Mouse (Mus musculus) testis, postnatal 10 days (tissue): ENCODE results near the gene Entpd3.

ENCODE experiments used
- DNase-seq: peaks from one replicate; pipeline ENCODE4 v3.0.0; 2021; ENCODE audit warnings: low spot score

The Entpd3 gene

DNA sequence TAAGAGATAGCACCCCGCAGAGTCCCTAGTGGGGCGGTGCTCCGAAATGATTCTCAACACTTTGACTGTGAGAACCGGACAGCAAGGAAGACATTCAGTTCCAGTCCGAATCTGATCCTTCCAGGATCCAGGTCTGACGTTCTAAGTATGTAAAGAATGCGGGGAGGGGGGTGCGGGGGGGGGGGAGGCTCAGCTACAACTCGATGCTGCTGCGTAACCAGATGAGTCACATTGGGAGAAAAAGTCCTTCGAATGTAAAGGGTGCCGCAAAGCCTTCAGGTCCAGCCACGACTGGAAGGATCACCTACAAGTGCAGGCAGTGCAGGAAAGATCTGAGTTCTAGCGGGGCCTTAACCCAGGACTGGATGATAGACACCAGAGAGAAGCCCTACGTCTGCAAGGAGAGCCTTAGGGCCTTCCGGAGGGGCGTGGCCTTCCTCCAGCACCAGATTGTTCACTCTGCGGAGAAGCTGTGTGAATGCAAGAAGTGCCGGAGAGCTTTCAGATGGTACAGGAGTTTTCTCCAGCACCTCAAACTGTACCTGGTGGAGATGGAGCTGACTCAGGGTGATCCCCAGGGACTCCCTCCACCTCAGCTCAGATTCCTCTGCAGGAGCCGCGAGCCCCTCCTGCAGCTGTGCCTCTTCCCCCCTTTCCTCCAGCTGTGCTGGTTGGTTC lies 42.5 kb downstream of the Entpd3 start:
- DNase-seq = peak; percentile 70

DNA sequence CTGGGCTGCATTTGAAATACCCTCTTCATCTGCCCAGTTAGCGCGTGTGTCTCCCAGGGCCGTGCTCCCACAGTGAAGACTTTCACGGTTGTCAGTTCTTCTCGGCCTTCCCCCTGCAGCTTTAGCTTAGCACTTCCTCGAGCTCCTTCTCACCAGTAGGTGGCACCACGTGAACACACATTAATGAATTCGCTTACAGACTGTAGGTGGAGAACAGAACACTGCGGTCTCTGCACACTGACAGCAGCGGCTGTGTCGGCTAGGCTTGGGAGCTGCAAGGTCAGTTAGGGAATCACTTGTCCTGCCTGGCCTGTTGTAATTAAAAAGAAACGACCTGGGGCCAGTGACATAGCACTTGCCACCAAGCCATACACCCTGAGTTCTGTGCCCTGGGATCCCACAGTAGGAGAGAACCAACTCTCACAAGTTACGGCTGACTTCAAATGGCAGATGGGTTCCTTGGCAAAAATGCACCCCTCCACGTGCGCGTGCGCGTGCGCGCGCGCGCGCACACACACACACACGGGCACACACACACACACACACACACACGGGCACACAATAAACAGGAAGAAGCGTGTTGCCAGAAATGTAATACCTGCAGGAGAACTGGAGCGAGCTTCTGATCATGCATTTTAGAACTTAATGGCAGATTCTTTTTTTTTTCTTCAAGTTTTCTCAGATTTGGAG lies 43.1 kb downstream of the Entpd3 start:
- DNase-seq = peak; percentile 90

DNA sequence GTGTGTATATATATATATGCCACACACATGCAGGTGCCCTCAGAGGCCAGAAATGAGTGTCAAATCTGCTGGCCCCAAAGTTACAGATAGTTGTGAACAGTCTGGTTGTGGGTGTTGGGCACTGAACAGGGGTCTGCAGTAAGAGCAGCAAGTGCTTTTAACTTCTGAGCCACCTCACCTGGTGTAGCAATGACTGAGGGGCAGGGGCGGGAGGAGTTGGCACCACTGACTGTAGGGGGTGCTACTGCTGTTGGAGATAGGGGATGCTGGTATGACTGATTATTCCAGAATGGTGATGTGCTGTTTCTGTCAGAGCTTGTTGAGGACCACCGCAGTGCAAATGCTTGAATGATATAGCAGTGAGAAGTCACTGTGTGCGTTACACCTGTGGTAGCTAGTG lies 43.7 kb downstream of the Entpd3 start:
- DNase-seq = no peak

DNA sequence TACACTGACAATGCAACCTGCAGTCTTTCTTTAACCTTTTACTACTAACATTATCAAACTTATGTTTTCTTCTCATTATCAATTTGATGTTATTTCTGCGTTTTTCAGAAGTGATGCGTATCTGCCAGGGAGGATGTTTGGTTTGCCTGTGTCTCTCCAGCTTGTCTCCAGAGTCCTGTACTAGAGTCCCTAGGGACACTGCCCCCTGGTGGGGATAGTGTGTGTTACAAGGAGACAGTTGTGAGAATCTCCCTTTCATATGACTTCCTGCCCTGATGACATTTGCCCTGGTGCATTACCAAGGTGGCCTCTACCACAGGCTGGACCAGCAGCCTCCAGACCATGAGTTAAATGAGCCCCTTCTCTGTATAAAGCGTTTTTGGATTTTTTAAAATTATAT lies 46.9 kb downstream of the Entpd3 start:
- peak; percentile 89 for DNase-seq

DNA sequence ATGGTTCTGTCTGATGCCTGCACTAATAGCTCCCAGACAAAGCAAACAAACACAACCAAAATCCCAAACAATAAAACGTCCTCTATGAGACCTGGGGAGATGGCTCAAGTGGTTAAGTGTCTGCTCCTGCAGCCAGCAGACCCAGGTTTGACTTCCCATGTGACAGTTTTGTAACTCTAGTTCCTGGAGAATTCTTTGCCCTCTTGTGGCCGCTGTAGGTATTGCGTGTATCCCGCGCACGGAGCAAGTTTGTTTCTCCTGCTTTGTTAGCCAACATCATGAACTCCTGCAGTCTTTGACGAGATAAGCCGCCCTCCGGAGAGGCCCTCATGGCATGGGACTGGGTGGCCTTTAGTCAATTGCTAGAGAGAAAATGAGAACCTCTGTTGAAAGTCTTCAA lies 51.9 kb downstream of the Entpd3 start:
- peak; percentile 90 for DNase-seq

DNA sequence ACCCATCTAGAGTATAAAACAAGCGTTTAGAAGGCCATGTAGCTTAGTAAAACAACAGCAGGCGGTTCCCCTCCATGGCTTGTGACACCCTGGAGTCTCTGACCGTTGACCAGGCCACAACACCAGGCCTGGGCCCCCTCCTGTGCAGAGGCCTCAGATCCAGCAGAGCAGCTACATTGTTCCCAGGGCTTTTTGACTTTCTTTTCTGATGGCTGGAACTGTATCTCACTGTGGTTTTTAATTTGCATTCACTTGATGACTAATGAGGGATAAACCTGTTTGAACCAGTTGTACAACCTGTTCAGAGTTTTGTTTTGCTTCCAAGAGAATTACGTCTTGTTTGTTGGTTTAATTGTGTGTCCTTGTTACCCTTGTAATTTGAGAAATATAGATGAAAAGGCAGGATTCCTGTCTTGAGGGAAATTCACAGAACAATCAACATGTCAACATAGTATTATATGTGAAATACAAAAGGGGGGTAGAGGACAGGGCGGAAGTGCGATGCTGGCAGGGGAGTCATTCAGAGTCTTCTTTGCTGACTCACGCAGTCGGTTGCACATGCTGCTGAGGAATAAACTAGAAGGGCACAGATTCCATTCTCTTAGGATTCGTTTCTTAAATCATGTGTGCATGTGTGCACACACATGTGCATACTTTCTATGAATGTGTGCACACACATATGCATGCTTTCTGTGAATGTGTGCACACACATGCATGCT lies 53.9 kb downstream of the Entpd3 start:
- DNase-seq = no peak

DNA sequence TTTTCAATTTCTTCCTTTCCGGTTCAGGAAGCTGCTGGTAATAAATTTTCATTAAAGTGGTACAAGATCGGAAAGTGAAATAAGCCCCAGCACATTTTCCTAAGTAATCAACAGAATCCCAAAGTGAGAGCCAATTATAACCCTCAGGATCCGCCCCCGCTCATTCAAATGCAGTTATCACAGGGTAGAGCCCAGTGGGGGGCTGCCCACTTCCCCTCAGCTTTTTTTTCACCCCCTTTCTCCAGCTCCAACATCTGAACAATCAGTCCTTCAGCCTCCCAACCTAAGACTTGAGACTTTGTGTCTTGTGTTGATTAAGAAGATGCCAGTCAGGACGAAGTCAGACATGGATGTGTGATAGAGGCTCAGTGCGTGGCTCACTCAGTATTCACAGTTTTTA lies 55.2 kb downstream of the Entpd3 start:
- no peak for DNase-seq

DNA sequence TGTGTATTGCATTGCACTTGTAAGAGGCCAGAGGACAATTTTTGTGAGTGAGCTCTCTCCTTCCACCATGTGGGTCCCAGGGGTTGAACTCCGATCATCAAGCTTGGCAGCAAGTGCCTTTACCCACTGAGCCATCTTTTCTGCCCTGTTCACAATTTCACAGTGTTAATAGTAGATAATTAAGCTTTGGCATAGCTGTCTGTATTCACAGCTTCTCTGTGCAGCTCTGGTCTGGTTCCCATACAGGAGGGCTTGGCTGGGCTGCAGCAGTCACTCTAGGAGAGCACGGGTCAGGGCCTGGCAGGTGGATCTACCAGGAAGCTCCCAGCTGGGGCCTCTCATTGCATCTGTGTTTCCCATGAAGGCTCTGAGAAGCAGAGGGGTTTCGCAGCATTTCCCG lies 55.7 kb downstream of the Entpd3 start:
- DNase-seq = no peak

DNA sequence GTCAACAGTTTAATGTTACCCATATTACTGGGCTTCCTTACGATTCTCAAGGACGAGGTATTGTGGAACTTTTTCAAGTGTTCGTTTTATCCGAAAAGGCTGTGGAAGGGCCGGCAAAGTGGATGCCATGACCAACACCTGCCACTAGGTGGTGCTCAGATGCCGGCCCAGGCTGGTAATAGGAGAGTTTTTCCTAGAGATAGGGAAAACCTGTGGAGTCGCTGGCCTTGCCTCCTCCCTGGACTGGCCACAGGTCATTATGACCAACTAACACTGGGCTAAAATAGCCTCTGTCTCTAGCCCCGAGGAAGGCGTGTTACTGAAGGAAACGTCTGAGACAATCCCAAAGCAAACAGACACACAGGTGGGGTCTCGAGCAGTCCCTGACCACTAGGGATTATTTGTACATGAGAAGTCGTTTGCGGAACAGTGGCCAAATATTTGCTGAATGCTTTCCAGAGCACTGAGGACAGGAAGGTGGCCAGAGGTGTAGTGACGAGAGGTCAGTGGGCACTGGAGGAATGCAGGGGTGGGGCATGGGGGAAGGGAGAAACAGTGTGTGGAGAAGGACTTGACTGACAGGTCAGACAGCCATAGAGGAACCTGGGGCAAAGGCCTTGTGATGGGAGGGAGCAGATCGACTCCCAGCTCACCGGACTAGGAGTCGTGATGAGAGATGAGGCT lies 62.0 kb downstream of the Entpd3 start:
- DNase-seq = peak; percentile 88

DNA sequence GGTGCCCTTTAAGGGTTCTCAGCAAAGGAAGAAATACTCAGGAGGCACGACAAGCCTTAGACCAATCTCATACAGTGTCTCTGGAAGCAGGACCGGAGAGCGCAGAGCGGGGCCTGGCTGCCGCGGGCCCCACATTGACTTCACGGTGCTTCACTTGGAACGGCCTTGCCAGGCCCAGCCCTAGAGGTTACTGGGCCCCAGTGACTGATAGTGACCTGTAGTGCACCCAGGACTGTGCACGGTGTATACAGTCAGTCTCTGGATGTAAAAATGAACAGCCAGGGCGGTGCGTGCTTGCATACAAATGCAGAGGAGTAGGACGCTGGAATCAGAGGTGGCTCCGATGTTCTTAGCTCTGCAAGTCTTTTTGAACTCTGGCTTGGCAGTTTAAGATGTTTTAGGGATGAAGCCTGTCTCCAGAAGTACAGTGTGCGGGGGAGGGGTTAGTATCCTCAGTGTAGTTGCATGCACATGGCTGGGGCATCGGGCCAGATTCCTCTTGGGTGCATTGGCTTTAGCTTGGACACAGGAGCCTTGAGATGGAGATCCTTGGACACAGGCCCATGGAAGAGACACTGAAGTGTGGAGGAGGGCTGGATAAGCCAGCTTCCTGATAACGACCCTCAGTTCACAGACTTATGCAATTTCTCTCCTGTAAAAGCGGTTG lies 62.7 kb downstream of the Entpd3 start:
- DNase-seq = peak; percentile 79

DNA sequence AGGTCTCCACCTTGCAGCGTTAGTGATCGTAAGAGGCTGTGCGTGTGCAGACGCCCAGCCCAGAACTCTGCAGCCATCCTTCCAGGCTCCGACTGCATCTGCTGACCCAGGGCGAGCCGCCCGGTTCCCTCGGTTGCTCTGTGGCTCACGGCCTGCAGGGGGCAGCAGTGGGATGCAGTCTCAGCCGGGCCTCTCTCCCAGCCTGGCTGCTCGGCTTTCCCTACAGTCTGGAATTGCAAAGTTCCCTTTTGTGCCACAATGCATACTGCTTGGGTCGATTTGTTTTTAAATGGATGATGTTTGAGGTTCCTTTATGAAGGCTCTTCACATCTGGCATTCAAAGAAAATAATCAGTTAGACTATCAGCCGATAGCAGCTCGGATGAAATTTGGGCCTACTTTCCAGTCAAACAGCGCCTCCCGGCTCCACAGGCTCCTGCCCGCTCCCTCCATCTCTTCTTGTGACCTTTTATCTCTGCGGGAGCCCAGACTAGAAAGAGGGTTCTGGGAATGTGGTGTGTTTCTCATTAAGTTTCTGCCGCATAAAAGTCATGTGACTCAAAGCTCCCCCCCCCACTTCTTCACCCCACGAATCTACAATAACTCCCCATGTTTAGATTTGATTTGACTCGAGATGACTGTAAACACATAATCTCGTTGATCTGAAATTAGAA lies 63.4 kb downstream of the Entpd3 start:
- DNase-seq = peak; percentile 94

DNA sequence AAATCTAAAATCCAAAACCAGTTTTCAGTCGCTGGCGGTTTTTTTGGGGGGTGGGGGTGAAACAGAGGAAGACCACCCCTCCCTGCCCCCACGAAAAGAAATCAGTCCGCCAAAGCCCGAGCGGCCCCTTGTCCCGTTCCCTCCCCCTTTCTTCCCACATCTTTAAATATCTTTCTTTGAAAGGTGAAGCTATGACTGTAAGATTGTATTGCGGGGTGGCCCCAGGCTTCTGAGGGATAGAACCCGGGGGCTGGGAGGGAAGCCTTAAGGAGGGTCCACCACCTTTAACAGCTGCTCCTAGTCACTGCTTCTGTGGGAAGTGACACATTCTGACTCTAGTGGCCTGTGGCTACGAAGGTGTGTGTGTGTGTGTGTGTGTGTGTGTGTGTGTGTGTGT lies 63.9 kb downstream of the Entpd3 start:
- no peak for DNase-seq

DNA sequence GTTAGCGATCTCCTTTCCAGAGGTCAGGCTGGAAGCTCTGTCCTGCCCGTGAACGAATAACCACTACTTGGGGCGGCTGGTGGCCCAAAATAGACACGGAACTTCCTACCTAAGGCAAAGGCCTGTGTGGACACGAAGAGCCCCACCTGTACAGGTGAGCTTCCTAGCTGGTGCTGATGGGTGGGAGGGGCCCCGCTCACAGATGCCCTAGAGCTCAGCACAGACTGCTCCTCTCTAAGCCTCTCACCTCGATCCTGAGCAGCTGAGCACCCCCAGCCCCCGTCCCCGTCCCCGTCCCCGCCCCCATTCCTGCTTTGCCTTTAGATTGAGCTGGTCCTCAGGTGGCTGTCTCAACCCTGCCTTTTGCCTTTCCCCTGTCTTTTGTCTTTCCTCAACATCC lies 64.3 kb downstream of the Entpd3 start:
- no peak for DNase-seq

DNA sequence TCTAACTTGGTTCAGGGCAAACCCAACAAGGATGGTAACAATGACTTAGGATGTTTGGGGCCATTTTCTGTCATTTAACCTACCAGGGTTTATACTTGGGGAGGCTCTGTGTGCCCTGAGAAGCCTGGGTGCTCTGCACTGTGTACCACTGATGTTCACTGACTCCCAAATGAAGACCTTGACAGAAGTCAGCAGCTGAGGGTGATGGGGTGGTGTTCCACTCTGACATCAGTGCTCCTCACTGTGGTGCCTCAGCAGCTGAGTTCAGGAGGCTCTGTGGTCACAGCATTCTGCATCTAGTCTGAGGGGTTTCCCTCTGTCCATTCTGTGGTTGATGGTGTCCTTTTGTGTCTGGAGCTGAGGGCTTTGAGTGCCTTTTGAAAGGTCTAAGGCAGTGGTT lies 71.4 kb downstream of the Entpd3 start:
- no peak for DNase-seq

DNA sequence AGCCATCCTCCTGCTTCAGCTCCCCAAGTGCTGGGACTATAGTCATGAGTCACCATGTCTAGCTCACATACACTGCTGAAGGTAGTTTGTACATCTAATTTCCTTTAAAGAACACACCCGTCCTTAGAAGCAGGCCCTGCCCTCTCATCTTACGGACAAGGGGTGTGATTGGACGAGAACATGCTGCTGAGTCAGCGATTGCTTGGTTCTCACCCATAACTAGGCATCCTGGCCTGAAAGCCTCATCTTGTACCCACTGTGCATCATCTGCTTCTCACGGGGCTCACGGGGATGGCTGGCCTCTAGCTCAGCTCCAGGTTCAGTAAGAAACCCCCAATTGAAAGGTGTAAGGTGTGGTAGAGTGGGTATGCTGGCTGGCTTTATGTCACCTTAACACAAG lies 74.4 kb downstream of the Entpd3 start:
- DNase-seq = peak; percentile 7
